Mouse (Mus musculus) G1E (cell line): ENCODE results near the gene Tomm6. TPM values are rescaled to one million over a fixed set of nuclear protein-coding genes. Genes with fewer than 3 reads are reported as not detected.

Source experiments
- ATAC-seq: 2 replicates; pipeline ENCODE4 v1.8.0; 2016; ENCODE audit warnings: mild to moderate bottlenecking; ENCODE audit not compliant: insufficient number of reproducible peaks, poor library complexity, low FRiP score, severe bottlenecking; ENCODE audit errors: extremely low read depth
- DNase-seq: peaks from one replicate; pipeline ENCODE4 v3.0.0; 2012; ENCODE audit warnings: low spot score
- H3K27me3 ChIP-seq: 2 replicates; pipeline ENCODE4 v1.6.1; 2012; ENCODE audit warnings: mild to moderate bottlenecking, low read length, inconsistent platforms; ENCODE audit not compliant: insufficient read depth
- H3K36me3 ChIP-seq: replicated peaks from 2 replicates; pipeline ENCODE3; 2012; ENCODE audit warnings: mild to moderate bottlenecking, inconsistent platforms
- H3K4me1 ChIP-seq: 2 replicates; pipeline ENCODE4 v1.6.1; 2012; ENCODE audit warnings: low read depth, low read length, inconsistent platforms, mixed read lengths; ENCODE audit not compliant: insufficient read depth
- H3K4me3 ChIP-seq: 2 replicates; pipeline ENCODE4 v1.5.1; 2012; ENCODE audit warnings: low read depth, mild to moderate bottlenecking, inconsistent platforms, low read length, moderate library complexity, mixed read lengths
- H3K9me3 ChIP-seq: replicated peaks from 2 replicates; pipeline ENCODE4 v1.6.1; 2012; ENCODE audit warnings: inconsistent platforms
- CTCF ChIP-seq: IDR thresholded peaks from 2 replicates; pipeline ENCODE4 v1.5.1; 2012; ENCODE audit warnings: low read depth, low read length, inconsistent platforms, mixed read lengths
- GATA1 ChIP-seq: IDR thresholded peaks from 2 replicates; pipeline ENCODE4 v1.6.1; 2012; ENCODE audit warnings: borderline replicate concordance, low read length, inconsistent platforms, mixed read lengths
- GATA2 ChIP-seq: IDR thresholded peaks from 2 replicates; pipeline ENCODE4 v1.6.1; 2012; ENCODE audit warnings: low read depth, low read length, inconsistent platforms, borderline replicate concordance
- POLR2AphosphoS5 ChIP-seq: IDR thresholded peaks from 2 replicates; pipeline ENCODE4 v1.6.1; 2012; ENCODE audit warnings: low read depth, low read length, inconsistent platforms; ENCODE audit not compliant: insufficient replicate concordance
- TAL1 ChIP-seq: conservative IDR thresholded peaks from 2 replicates; pipeline ENCODE4 v1.6.1; 2012; ENCODE audit warnings: low read depth, low read length, inconsistent platforms, mixed read lengths
- polyA plus RNA-seq: library from polyadenylated mRNA; stranded (reverse); fragments of >175 nt; gene quantifications from 2 replicates; pipeline ENCODE4 v1.2.3, GENCODE M21; 2012
- total RNA-seq, 2 experiments: library from RNA; stranded (forward) in 1 of 2; stranded (reverse) in 1 of 2; fragments of 200-1000 nt in 1 of 2; fragments of >200 nt in 1 of 2; fragmentation: Nextera tagmentation in 1 of 2; gene quantifications; 2 replicates each; pipeline ENCODE4 v1.2.3; 2014 to 2017

Gene Tomm6
- total and polyA plus RNA-seq, 3 experiments, result 69.9 to 343 (median 272) TPM

DNA sequence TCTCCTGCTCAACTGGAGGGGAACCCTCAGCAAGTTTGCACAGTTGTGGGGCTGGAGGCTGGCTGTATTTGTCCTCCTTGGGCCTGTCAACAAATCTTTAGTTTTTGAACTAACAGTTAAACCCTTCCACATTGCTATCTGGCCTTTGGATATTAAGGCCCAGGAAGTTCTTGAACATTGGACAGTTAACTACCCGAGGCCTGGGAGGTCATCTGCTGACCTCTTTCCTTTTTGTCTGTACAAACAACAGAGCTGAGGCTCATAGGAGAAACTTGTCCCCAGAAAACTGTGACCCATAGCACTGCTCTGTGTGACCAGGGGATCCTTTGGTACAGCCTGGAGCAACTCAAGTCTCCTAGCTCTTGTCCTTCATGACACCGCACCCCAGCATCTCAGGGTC lies 10.9 kb upstream of the Tomm6 start:
- Histone ChIP-seq H3K27me3 (peaks cover 42% of the 10 kb centered on the region), H3K4me3 (no peak overlapping the region), H3K4me1 (peaks cover 17% of the 10 kb centered on the region), H3K9me3 (no peaks in the 10 kb centered on the region), H3K36me3 (peaks cover 10% of the 10 kb centered on the region)
- TF ChIP-seq GATA2, result no peak
- no peak for TF ChIP-seq TAL1
- no peak for TF ChIP-seq CTCF
- no peak for TF ChIP-seq POLR2AphosphoS5
- TF ChIP-seq GATA1, result no peak
- ATAC-seq (no peak), DNase-seq (no peak)

DNA sequence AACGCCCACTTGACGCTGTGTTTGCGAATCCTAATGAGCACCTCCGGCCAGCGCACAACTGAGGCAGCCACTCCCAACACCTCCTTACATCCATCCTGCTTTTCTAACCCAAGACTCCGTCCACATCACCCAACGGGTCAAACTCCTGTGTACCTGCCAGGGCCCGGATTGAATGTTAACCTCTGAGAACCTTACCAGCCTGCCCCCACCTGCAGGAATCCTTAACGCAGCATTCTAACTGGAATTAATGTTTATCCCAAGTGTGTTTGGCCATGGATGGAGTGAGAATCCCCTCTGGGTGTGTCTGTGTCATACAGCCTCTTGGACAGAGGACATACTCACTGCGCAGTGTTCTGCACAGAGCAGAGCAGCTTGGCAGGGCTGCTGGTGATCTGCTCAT lies 10.0 kb upstream of the Tomm6 start:
- DNase-seq, result no peak
- Histone ChIP-seq H3K4me3 (no peak overlapping the region), H3K4me1 (peaks cover 23% of the 10 kb centered on the region), H3K27me3 (peaks cover 40% of the 10 kb centered on the region), H3K36me3 (peaks cover 16% of the 10 kb centered on the region), H3K9me3 (no peaks in the 10 kb centered on the region)
- no peak for ATAC-seq
- TF ChIP-seq POLR2AphosphoS5 (no peak), GATA1 (no peak), CTCF (no peak)

DNA sequence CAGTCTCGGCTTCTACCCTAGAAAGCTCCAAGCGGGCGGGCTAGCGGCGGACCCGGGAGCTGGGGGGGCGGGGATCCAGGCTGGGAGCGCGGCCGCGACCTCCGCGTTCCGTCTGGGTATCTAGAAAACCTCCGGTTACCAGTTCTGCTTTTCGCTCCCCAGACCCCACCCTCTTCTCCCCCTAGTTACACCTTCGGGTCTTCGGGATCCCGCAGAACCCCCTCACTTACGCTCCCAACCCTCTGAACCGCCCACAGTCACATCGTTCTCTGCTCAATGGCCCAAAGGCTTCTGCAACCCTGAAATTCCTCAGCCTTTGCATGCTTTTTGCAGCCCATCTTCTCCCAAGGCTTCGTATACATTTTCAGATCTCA lies 7.1 kb upstream of the Tomm6 start:
- H3K4me3 ChIP-seq, result peak overlapping the region; percentile 75

DNA sequence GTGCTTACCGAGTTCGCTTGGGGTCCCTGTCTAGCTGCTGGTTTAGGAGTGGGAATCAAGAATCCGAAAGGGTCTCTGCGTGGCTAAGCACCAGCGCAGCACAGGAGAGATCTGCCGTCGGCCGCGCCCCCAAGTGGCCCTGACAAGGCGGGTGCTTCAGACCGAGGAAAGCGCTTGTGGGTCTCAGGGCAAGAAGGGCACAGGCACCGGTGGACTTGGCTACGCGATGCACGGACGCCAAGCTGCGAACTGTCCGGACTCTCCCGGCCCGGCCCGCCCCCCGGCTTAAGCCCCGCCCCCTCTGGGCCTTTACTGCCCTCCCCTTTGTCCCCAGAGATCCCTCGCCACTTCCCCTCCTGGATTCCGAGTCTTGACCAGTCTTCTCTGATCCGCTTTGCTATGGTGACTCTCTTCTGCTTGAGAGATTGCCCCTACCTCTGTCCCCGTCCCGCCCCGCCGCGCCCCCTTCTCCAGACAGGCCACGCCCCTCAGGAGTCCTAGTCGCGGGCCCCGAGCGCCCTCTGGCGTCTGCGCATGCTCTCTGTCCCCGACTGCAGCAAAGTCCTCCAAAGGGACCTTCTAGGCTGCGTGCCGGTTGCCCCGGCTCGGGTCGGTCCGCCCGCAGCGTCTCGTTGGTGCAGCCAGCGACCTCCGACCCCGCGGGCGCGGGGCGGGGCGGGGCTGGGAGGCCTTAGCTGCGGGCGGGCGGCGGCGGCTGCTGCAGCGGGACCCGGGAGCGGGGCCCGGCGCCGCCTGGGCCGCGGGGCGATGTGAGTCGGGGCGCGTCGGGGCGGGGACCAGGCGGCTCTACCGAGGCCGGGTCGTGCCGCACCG lies 6.5 kb upstream of the Tomm6 start, which contains the start of gene Prickle4:
Gene Prickle4 (minus strand): TSS at position 234 of the 834 bp plus-strand sequence.
- TF ChIP-seq GATA1, result no peak
- TF ChIP-seq GATA2, result no peak
- TF ChIP-seq TAL1, result no peak
- TF ChIP-seq POLR2AphosphoS5, result no peak
- no peak for TF ChIP-seq CTCF
- peaks cover 33% of the 10 kb centered on the region for H3K4me1 ChIP-seq
- ATAC-seq, result peak; percentile 80
- peak within 1 kb of the TSS; percentile 75 for H3K4me3 ChIP-seq
- H3K27me3 ChIP-seq, result peaks cover 33% of the 10 kb centered on the region
- H3K36me3 ChIP-seq, result peaks cover 28% of the 10 kb centered on the region
- DNase-seq, result peak; percentile 93
- no peaks in the 10 kb centered on the region for H3K9me3 ChIP-seq

More for the DNA sequence above, 7.1 kb upstream of the Tomm6 start:
- ATAC-seq (no peak), DNase-seq (peak; percentile 36)
- peaks cover 38% of the 10 kb centered on the region for H3K27me3 ChIP-seq
- no peak for TF ChIP-seq POLR2AphosphoS5
- TF ChIP-seq CTCF, result no peak
- TF ChIP-seq TAL1, result no peak
- no peak for TF ChIP-seq GATA1
- TF ChIP-seq GATA2, result no peak
- peaks cover 30% of the 10 kb centered on the region for H3K4me1 ChIP-seq
- peaks cover 26% of the 10 kb centered on the region for H3K36me3 ChIP-seq
- H3K9me3 ChIP-seq, result no peaks in the 10 kb centered on the region

DNA sequence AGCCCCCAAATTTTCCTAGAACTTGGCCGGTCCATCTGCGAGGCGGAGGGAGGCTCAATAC lies 6.1 kb upstream of the Tomm6 start, which contains the start of gene Gm21981:
Gene Gm21981 (minus strand): TSS at position 14 of the 61 bp plus-strand sequence.
- ATAC-seq, result no peak
- peaks cover 31% of the 10 kb centered on the region for H3K27me3 ChIP-seq
- no peak for TF ChIP-seq GATA2
- no peak for TF ChIP-seq CTCF
- no peak for TF ChIP-seq GATA1
- no peak for TF ChIP-seq TAL1
- TF ChIP-seq POLR2AphosphoS5, result no peak
- DNase-seq, result no peak
- H3K9me3 ChIP-seq, result no peaks in the 10 kb centered on the region
- H3K36me3 ChIP-seq, result peaks cover 28% of the 10 kb centered on the region
- peaks cover 37% of the 10 kb centered on the region for H3K4me1 ChIP-seq
- H3K4me3 ChIP-seq, result peak within 1 kb of the TSS; percentile 75

DNA sequence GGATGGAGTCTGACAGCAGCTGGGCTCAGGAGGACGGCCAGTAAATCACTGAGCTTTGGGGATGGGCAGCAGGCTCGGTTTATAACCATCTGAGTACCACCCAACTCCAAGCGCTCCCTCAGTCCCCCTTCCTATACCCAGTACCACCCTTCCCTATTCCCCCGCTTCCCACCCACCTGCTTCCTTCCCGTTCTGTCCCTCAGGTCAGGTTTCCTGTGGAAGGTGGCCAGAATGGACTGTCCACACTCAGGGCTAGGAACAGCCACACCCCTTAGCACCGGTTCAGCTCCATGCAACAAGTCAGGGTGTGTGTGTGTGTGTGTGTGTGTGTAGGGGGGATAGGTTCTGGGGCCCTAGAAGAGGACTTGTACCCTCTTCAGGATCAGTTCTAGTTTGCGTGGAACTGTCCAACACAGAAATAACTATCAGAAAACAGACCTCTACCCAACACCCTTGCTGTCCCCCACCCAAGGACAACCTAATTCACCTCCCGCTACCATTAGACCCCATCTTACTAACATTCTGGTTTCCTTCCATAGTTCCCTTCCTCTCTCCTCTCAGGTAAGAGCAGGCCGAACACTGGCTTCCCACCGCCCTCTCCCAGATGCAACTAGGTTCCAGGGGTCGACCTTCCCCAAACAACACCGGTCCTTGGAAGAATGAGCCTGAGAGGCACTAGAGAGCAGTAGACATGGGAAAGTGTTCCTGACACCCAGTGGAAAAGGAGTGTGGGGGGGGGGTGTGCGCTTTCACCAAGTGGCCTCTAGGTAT lies 5.7 kb upstream of the Tomm6 start:
- peaks cover 30% of the 10 kb centered on the region for H3K27me3 ChIP-seq
- ATAC-seq, result no peak

More for the DNA sequence above, 5.7 kb upstream of the Tomm6 start:
- H3K9me3 ChIP-seq, result no peaks in the 10 kb centered on the region
- TF ChIP-seq GATA2, result no peak
- H3K4me1 ChIP-seq, result peaks cover 42% of the 10 kb centered on the region
- H3K36me3 ChIP-seq, result peaks cover 28% of the 10 kb centered on the region
- peak overlapping the region; percentile 75; the same call in 1 of the 2 replicates for H3K4me3 ChIP-seq
- no peak for DNase-seq
